ENCODE assay signal across 25 mouse cellular contexts in the genomic region with DNA sequence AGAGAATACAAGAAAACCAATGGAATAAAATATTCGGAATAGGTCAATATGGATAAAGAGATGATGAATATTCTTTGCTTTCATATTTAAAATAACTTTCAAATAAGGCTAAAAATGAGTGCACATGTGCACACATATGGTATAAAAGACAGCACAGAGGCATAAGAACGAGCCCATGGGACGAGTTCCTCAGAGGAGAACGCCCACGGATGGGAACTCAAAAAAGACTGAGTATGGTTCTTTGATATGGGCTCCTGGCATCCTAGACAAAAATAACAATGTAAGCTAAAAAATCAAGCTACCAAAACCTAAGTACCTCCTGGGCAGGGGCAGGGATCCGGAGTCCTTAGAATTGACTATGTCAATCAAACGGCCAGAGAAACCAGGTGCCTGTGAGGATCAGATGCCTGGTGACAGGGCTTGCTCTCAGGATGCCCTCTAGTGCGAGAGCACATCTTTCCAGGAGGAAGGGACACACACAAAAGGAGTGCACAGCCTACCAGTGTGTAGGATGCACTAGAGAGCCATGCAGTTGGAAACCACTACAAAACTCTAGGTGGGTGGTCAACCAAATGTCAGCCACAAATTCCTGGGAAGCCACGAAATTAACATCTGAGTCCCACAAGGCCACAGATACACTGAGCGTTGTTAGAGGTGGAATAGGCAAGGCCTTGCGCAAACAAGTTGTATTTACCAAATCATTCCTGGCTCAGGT.
"Had no signal": no experiment of that assay in that cellular context is flagged by ENCODE, and none has a peak within 500 bp of the region (broad histone marks: within the 10 kb centered on the region; RNA-seq: fewer than 3 reads in every experiment).

No protein-coding gene starts in this region.

- DNase-seq: gastrocnemius, postnatal 25 days; heart, adult 18-20 months; heart, postnatal 10 days; heart, postnatal 4 days; kidney, adult 11 months; kidney, adult 2 months; kidney, adult 9 months; kidney, postnatal 25 days; kidney, postnatal 4 days; liver; liver, embryonic 13.5 days; liver, postnatal 0 days had no signal

- ATAC-seq: hindbrain, postnatal 0 days; intestine, embryonic 16.5 days; liver, postnatal 0 days had no signal

- H3K27ac ChIP-seq: heart, embryonic 10.5 days; hindbrain, embryonic 10.5 days; hindbrain, embryonic 13.5 days; hindbrain, embryonic 15.5 days; hindbrain, postnatal 0 days; kidney, embryonic 15.5 days; kidney, postnatal 0 days; left cerebral cortex, adult 2 months; limb, embryonic 10.5 days; limb, embryonic 12.5 days; liver, embryonic 13.5 days; liver, embryonic 15.5 days had no signal

- H3K4me3 ChIP-seq: heart, embryonic 10.5 days; heart, embryonic 12.5 days; hindbrain, embryonic 10.5 days; hindbrain, embryonic 13.5 days; hindbrain, embryonic 15.5 days; kidney, embryonic 15.5 days; left cerebral cortex, adult 2 months; limb, embryonic 10.5 days; limb, embryonic 12.5 days; liver, embryonic 13.5 days; liver, embryonic 15.5 days had no signal

- H3K4me2 ChIP-seq: heart, embryonic 12.5 days; hindbrain, embryonic 13.5 days; hindbrain, embryonic 15.5 days; kidney, embryonic 15.5 days; limb, embryonic 12.5 days; liver, embryonic 13.5 days; liver, embryonic 15.5 days had no signal

- H3K36me3 ChIP-seq: heart, embryonic 10.5 days; heart, embryonic 12.5 days; hindbrain, embryonic 10.5 days; hindbrain, embryonic 13.5 days; hindbrain, embryonic 15.5 days; kidney, embryonic 15.5 days; limb, embryonic 10.5 days; limb, embryonic 12.5 days; liver, embryonic 13.5 days; liver, embryonic 15.5 days had no signal

- H3K9ac ChIP-seq: heart, embryonic 12.5 days; hindbrain, embryonic 13.5 days; hindbrain, embryonic 15.5 days; kidney, embryonic 15.5 days; limb, embryonic 12.5 days; liver, embryonic 13.5 days; liver, embryonic 15.5 days; liver, postnatal 0 days had no signal

- H3K27me3 ChIP-seq: heart, embryonic 12.5 days; hindbrain, embryonic 13.5 days; hindbrain, embryonic 15.5 days; kidney, embryonic 15.5 days; limb, embryonic 12.5 days; liver, embryonic 13.5 days; liver, embryonic 15.5 days had no signal

- H3K9me3 ChIP-seq: heart, embryonic 10.5 days; heart, embryonic 12.5 days; hindbrain, embryonic 10.5 days; hindbrain, embryonic 13.5 days; hindbrain, embryonic 15.5 days; kidney, embryonic 15.5 days; limb, embryonic 10.5 days; limb, embryonic 12.5 days; liver, embryonic 13.5 days; liver, embryonic 15.5 days had no signal
